Mouse (Mus musculus) kidney, adult 11 months (tissue): ENCODE measurements at regions not wholly inside any gene's neighbourhood (a gene's known extent, or its start where the extent isn't known, plus 50 kb on each side); places are given as distances from the start of the nearest gene placed in this dataset.

Experiments
- DNase-seq: peaks from one replicate; pipeline ENCODE4 v3.0.0; 2022

GRCm38 (mm10) chr9:61620105-61620504, 247.9 kb downstream of the Tle3 start:
- no peak for DNase-seq

GRCm38 (mm10) chr9:61618510-61619249, 246.5 kb downstream of the Tle3 start:
- peak; percentile 26 for DNase-seq

- DNase-seq, result no peak
Measured at GRCm38 (mm10) chr9:61617979-61618378, 245.8 kb downstream of the Tle3 start.

GRCm38 (mm10) chr9:61615556-61615955, 243.4 kb downstream of the Tle3 start:
- DNase-seq, result no peak

GRCm38 (mm10) chr9:61607576-61607975, 235.4 kb downstream of the Tle3 start:
- no peak for DNase-seq

- DNase-seq, result no peak
Measured at GRCm38 (mm10) chr9:61602353-61602978, 230.3 kb downstream of the Tle3 start.

- DNase-seq, result no peak
Measured at GRCm38 (mm10) chr9:61601911-61602310, 229.7 kb downstream of the Tle3 start.

GRCm38 (mm10) chr9:61597287-61597686, 225.1 kb downstream of the Tle3 start:
- no peak for DNase-seq

GRCm38 (mm10) chr9:61596410-61597108, 224.4 kb downstream of the Tle3 start:
- DNase-seq, result peak; percentile 9

- DNase-seq, result peak; percentile 18
Measured at GRCm38 (mm10) chr9:61595170-61595967, 223.2 kb downstream of the Tle3 start.

- DNase-seq, result no peak
Measured at GRCm38 (mm10) chr9:61593991-61594390, 221.8 kb downstream of the Tle3 start.

GRCm38 (mm10) chr9:61589727-61590299, 217.6 kb downstream of the Tle3 start:
- DNase-seq, result no peak

- DNase-seq, result no peak
Measured at GRCm38 (mm10) chr9:61583281-61584072, 211.3 kb downstream of the Tle3 start.

GRCm38 (mm10) chr9:61581046-61581445, 208.9 kb downstream of the Tle3 start:
- DNase-seq, result no peak

GRCm38 (mm10) chr9:61578255-61578654, 206.1 kb downstream of the Tle3 start:
- DNase-seq, result no peak

- no peak for DNase-seq
Measured at GRCm38 (mm10) chr9:61573634-61574359, 201.6 kb downstream of the Tle3 start.

GRCm38 (mm10) chr9:61563017-61563416, 190.9 kb downstream of the Tle3 start:
- DNase-seq, result no peak

GRCm38 (mm10) chr9:61561551-61561950, 189.4 kb downstream of the Tle3 start:
- DNase-seq, result no peak

GRCm38 (mm10) chr9:61558621-61559020, 186.5 kb downstream of the Tle3 start:
- DNase-seq, result no peak

GRCm38 (mm10) chr9:61557025-61557424, 184.9 kb downstream of the Tle3 start:
- no peak for DNase-seq

GRCm38 (mm10) chr9:61555173-61555572, 183.0 kb downstream of the Tle3 start:
- DNase-seq, result no peak
